Mouse (Mus musculus) forebrain, embryonic 14.5 days (tissue): ENCODE results near the gene Pik3cb. TPM values are rescaled to one million over a fixed set of nuclear protein-coding genes. Genes with fewer than 3 reads are reported as not detected.

Source experiments
- ATAC-seq: fragments of 200-750 bp; cut with Nextera tagmentation; 2 replicates; pipeline ENCODE4 v1.8.0; 2017; ENCODE audit warnings: mild to moderate bottlenecking, moderate library complexity
- DNase-seq: peaks from one replicate; pipeline ENCODE4 v3.0.0-alpha.2; 2015; ENCODE audit warnings: low spot score
- H3K27ac ChIP-seq: fragments of 300-500 bp; sonication (generic); 2 replicates; pipeline ENCODE4 v1.5.1; 2014; ENCODE audit warnings: low read depth, mild to moderate bottlenecking, control low read depth, low read length, moderate library complexity
- H3K27me3 ChIP-seq: fragments of 300-500 bp; sonication (generic); replicated peaks from 2 replicates; pipeline ENCODE4 v1.6.1; 2014; ENCODE audit warnings: low read length, control low read depth, mixed read lengths; ENCODE audit not compliant: control insufficient read depth, insufficient read depth
- H3K36me3 ChIP-seq: fragments of 300-500 bp; sonication (generic); 2 replicates; pipeline ENCODE4 v1.6.1; 2014; ENCODE audit warnings: low read length, control low read depth; ENCODE audit not compliant: control insufficient read depth, insufficient read depth
- H3K4me1 ChIP-seq: fragments of 300-500 bp; sonication (generic); 2 replicates; pipeline ENCODE4 v1.6.1; 2014; ENCODE audit warnings: antibody characterized with exemption, low read length, control low read depth; ENCODE audit not compliant: control insufficient read depth, insufficient read depth
- H3K4me2 ChIP-seq: fragments of 300-500 bp; sonication (generic); 2 replicates; pipeline ENCODE4 v1.6.1; 2014; ENCODE audit warnings: mild to moderate bottlenecking, control low read depth, low read length
- H3K4me3 ChIP-seq: fragments of 300-500 bp; sonication (generic); 2 replicates; pipeline ENCODE4 v1.5.1; 2014; ENCODE audit warnings: low read depth, low read length, control low read depth
- H3K9ac ChIP-seq: fragments of 300-500 bp; sonication (generic); 2 replicates; pipeline ENCODE4 v1.6.1; 2014; ENCODE audit warnings: mild to moderate bottlenecking, low read length, control low read depth, moderate library complexity
- H3K9me3 ChIP-seq: fragments of 300-500 bp; sonication (generic); replicated peaks from 2 replicates; pipeline ENCODE4 v1.6.1; 2016; ENCODE audit warnings: low read length, control low read depth, mixed read lengths; ENCODE audit not compliant: control insufficient read depth
- WGBS: fragments of 180-500 bp; shearing (Covaris S2); extraction: QIAGEN DNeasy Blood & Tissue Kit; methylation state at CpG from one replicate; pipeline ENCODE4 v1.1.7; 2014; 5-methylcytosine and 5-hydroxymethylcytosine counted together
- polyA plus RNA-seq: library from polyadenylated mRNA; unstranded; fragments of >200 nt; fragmentation: Nextera tagmentation; extraction: Ambion mirVana; gene quantifications from 2 replicates; pipeline ENCODE4 v1.2.1, GENCODE M21; 2014

The Pik3cb gene
- polyA plus RNA-seq, 1 experiment from 2014 or later, result 5.2 TPM

DNA sequence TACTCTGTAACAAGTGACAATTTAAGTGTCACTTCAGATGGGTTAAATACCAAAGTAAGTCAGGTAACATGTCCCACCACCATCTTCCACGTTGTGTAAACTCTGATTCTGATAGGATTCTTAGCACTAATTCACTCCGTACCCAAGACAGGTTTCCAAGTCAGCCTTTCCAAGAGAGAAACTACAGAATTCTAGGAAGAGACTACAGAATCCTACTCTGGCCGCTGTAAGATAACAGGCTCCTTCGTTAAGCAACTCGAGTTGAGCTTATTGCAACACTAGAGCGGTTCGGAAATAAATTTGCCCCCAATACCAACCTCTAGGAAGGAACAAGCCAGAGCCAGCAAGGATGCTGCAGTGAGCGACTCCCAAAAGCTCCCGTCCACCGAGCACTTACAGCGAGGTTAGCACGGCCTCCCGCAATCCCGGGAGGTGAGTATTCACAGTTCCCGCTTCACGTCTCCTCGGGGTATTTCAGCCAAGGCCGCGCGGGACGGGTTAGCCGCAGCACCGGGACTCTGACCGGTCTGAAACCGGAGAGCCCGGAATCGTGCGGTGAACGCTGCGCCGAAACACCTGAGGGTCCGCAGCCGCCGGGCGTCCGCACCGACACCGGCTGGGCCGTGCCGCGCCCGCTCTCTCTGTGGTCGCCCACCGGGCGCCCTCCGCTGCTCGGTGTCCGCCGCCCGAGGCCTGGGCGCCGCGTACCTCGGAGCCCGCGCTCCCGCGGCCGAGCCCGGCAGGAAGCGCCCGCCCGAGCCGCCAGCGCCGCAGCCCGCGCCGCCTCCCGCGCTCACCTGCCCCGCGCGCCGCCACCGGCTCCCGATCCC is 1.0 kb downstream of the Pik3cb start:
- DNase-seq, result peak; percentile 48

DNA sequence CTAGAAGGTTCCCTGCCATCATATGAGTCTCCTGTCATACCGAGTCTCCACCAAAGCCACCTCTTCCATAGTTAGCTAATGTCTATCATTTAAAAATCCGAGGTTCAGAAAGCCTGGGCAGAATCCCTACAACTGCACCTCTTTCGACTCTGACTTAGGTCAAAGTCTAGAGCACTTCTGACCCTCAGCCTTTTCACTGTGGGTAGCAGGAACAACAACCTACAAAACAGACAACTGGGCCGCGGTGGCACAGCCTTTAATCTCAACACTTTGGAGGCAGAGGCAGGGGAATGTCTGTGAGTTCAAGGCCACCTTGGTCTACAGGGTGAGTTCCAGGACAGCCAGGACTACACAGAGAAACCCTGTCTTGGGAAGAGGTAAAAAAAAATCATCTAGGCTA is 3.1 kb downstream of the Pik3cb start:
- Histone ChIP-seq H3K27ac (no peak overlapping the region), H3K9ac (no peak overlapping the region), H3K4me1 (peaks cover 11% of the 10 kb centered on the region; the same call in 1 of the 2 replicates), H3K27me3 (no peaks in the 10 kb centered on the region), H3K36me3 (no peaks in the 10 kb centered on the region), H3K4me3 (no peak overlapping the region), H3K9me3 (no peaks in the 10 kb centered on the region), H3K4me2 (no peak overlapping the region)
- WGBS, result 84% methylated on average over 5 of the region's 5 CpGs
- DNase-seq, result no peak
- ATAC-seq, result no peak

More for the DNA sequence above, 1.0 kb downstream of the Pik3cb start:
- Histone ChIP-seq H3K9ac (peak overlapping the region; percentile 88), H3K4me1 (peaks cover 11% of the 10 kb centered on the region; the same call in 1 of the 2 replicates), H3K27ac (peak overlapping the region; percentile 90), H3K36me3 (no peaks in the 10 kb centered on the region), H3K27me3 (no peaks in the 10 kb centered on the region), H3K4me2 (peak overlapping the region; percentile 68), H3K4me3 (peak overlapping the region; percentile 74), H3K9me3 (no peaks in the 10 kb centered on the region)
- peak; percentile 84 for ATAC-seq
- under 1% methylated on average over 56 of the region's 77 CpGs for WGBS

DNA sequence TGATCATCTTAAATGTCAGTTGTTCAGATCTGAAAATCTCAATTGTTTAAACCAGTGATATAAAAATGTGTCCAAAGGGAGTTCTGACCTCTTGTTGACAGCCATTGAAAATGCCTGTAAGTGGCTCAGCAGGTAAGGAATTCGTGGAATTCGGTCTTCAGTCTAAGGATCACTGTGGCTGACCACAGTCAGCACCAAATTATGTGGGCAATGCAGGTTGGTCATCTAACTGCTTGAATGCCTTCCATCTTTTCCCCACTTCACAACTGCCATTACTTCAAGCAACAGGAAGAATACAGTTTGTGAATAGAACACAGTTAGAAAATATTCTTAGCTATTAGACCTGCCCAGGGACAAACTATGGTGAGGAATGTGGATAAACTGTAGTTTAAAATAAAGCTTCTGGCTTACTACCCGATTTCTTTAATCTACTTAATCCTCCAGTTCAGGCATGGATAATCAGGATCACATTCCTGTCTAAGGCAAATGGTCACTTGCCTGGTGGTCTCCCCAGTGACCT is 8.4 kb downstream of the Pik3cb start:
- Histone ChIP-seq H3K27ac (no peak overlapping the region), H3K4me2 (no peak overlapping the region), H3K4me3 (no peak overlapping the region), H3K9ac (no peak overlapping the region), H3K9me3 (no peaks in the 10 kb centered on the region), H3K4me1 (no peaks in the 10 kb centered on the region), H3K36me3 (no peaks in the 10 kb centered on the region), H3K27me3 (no peaks in the 10 kb centered on the region)
- ATAC-seq, result no peak
- no peak for DNase-seq
- 20% methylated on average over 3 of the region's 3 CpGs for WGBS

DNA sequence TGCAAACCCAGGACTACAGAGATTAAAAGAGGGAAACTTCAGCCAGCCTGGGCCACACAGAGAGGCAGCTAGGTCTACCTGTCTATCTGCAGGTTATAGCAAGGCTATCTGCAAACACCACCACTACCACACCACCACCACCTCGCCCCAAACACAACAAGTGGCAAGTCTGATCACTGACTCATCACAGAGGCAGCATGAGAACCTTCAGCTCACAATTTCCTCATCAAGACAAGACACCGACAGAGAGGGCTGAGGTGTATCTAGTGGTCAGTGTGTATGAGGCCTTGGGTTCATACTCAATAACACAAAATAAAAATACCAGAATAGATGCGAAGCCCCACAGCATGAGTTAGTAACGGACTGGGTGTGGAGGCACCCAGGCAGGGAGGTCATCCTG is 9.3 kb downstream of the Pik3cb start:
- no peak overlapping the region for H3K9ac ChIP-seq
- no peak overlapping the region for H3K27ac ChIP-seq
- H3K9me3 ChIP-seq, result no peaks in the 10 kb centered on the region
- ATAC-seq (no peak), DNase-seq (no peak)
- no peaks in the 10 kb centered on the region for H3K36me3 ChIP-seq
- H3K4me3 ChIP-seq, result no peak overlapping the region
- no peaks in the 10 kb centered on the region for H3K27me3 ChIP-seq
- H3K4me2 ChIP-seq, result no peak overlapping the region
- no peaks in the 10 kb centered on the region for H3K4me1 ChIP-seq
- WGBS, result 86% methylated on average over 4 of the region's 4 CpGs

DNA sequence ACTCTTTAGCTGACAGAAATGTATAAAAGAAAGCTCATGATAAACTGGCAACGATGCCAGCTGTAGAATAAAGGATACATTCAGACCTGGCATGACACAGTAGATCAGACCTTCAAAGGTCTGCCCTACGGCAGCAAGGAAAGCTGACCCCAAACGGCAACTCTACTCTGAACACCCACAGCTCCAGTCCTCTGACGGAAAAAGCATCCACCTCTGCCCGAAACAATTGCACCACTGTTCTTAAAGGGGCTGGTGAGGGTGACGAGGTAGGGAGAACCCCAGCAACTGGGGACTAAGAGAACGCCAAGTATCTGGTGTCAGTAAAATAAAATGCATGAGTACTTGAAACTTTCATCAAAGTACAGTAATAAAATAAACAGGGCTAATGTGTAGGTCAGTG is 12.8 kb downstream of the Pik3cb start:
- WGBS, result 78% methylated on average over 7 of the region's 7 CpGs

DNA sequence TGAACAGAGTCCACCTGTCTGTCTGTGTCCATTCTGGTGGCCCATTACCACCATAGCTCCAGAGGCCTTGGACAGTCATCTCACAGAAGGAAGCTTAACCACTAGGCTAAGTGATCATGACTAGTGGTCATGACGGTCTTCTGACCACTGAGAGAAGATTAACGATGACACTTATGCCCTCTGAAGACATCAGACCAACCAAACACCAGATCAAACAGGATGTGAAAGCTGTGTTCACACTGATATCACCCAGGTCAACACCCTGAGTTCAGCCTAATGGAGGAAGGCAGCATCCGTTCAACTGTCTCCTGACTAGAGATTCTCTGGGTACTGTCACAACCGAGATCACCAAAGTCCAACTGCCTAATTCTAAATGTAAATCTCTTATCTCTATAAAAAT is 17.7 kb downstream of the Pik3cb start:
- Histone ChIP-seq H3K27me3 (no peaks in the 10 kb centered on the region), H3K4me1 (no peaks in the 10 kb centered on the region), H3K4me2 (no peak overlapping the region), H3K9ac (no peak overlapping the region), H3K27ac (no peak overlapping the region), H3K9me3 (no peaks in the 10 kb centered on the region), H3K36me3 (no peaks in the 10 kb centered on the region), H3K4me3 (no peak overlapping the region)
- WGBS, result 93% methylated on average over 4 of the region's 4 CpGs
- ATAC-seq (no peak), DNase-seq (no peak)

More for the DNA sequence above, 12.8 kb downstream of the Pik3cb start:
- Histone ChIP-seq H3K9me3 (no peaks in the 10 kb centered on the region), H3K9ac (no peak overlapping the region), H3K27ac (no peak overlapping the region), H3K4me3 (no peak overlapping the region), H3K4me1 (no peaks in the 10 kb centered on the region), H3K36me3 (no peaks in the 10 kb centered on the region), H3K4me2 (no peak overlapping the region), H3K27me3 (no peaks in the 10 kb centered on the region)
- ATAC-seq, result no peak
- DNase-seq, result no peak

DNA sequence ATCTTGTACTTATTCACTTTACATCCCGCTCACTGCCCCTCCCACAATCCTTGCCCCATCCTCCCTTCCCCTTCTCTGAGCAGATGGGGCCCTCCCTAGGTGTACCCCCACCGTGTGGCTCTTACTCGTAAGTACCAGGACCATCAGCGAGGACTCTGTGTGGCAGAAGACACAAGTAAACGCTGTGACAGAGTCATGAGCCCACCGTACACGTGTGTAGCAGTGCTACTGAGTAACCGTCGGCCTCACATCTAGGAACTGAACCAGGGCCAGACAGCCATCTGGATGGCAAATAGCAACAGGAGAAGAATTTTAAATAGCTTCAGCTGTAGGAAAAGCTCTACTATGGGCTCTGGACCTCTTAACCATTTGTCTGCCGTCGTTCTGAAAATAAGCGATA is 28.0 kb downstream of the Pik3cb start:
- Histone ChIP-seq H3K36me3 (no peaks in the 10 kb centered on the region), H3K4me3 (no peak overlapping the region), H3K27me3 (no peaks in the 10 kb centered on the region), H3K9me3 (no peaks in the 10 kb centered on the region), H3K9ac (no peak overlapping the region), H3K4me1 (peaks cover 17% of the 10 kb centered on the region), H3K27ac (no peak overlapping the region), H3K4me2 (0 out of 2 replicates have a peak overlapping the region, but pooled peaks have one; percentile 7)
- DNase-seq, result peak; percentile 86
- WGBS, result 48% methylated on average over 12 of the region's 12 CpGs
- peak; percentile 93 for ATAC-seq

DNA sequence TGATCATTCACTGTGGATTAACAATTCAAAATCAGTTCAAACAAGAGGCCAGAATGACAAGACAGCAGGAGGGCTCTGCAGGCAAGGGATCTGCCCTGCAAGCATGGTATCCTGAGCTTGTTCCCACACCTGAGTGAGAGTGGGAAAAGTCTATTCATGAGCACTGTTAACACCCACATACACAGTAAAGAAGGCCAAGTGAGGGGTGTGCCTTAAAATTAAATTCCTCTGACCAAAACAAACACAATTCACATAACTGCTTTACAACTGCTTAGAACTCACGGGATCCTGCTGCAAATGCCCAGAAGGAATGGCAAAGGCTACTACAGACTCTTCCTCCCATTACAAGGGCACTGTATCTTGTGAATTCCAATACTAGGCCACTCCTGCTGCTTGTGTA is 29.3 kb downstream of the Pik3cb start:
- Histone ChIP-seq H3K27ac (no peak overlapping the region), H3K27me3 (no peaks in the 10 kb centered on the region), H3K36me3 (no peaks in the 10 kb centered on the region), H3K4me2 (no peak overlapping the region), H3K4me3 (no peak overlapping the region), H3K9ac (no peak overlapping the region), H3K9me3 (no peaks in the 10 kb centered on the region), H3K4me1 (peaks cover 17% of the 10 kb centered on the region)
- ATAC-seq (no peak), DNase-seq (no peak)
- 27% methylated on average over 1 of the region's 1 CpGs for whole genome bisulfite sequencing

DNA sequence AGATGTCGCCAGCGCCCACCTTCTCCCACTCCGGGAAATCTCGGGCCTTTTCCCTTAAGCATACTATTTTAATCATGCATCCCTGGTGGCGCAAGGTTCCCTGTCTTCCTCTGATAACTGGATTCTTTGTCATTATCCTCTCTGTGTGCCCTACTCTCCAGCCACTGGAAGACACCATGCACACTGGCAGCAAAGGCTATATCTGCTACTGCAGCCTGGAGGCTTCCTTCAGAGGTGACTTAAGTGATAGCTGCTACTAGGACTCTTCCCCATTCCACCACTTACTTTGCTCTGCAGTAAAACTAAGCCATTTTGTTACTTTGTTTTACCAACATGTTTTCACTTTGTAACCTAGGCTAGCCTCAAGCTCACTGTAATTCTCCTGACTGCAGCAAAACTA is 30.2 kb downstream of the Pik3cb start:
- Histone ChIP-seq H3K4me2 (no peak overlapping the region), H3K4me1 (peaks cover 17% of the 10 kb centered on the region), H3K36me3 (0 out of 2 replicates have a peak, but pooled peaks cover 5% of the 10 kb centered on the region), H3K27ac (no peak overlapping the region), H3K9ac (no peak overlapping the region), H3K4me3 (no peak overlapping the region), H3K9me3 (0 out of 2 replicates have a peak, but pooled peaks cover 6% of the 10 kb centered on the region), H3K27me3 (no peaks in the 10 kb centered on the region)
- DNase-seq (no peak), ATAC-seq (no peak)
- 51% methylated on average over 5 of the region's 5 CpGs for WGBS
